Mouse (Mus musculus) heart, postnatal 0 days (tissue): ENCODE results near the gene Abhd14a. TPM values are rescaled to one million over a fixed set of nuclear protein-coding genes. Genes with fewer than 3 reads are reported as not detected.

Source experiments
- ATAC-seq: fragments of 200-750 bp; cut with Nextera tagmentation; 2 replicates; pipeline ENCODE4 v1.8.0; 2017; ENCODE audit warnings: low read depth, moderate number of reproducible peaks, moderate library complexity; ENCODE audit not compliant: insufficient read depth
- DNase-seq: peaks from one replicate; pipeline ENCODE4 v3.0.0-alpha.2; 2016; ENCODE audit warnings: low spot score
- H3K27ac ChIP-seq: fragments of 300-500 bp; sonication (generic); 2 replicates; pipeline ENCODE4 v1.5.1; 2014; ENCODE audit warnings: low read depth, mild to moderate bottlenecking
- H3K27me3 ChIP-seq: fragments of 300-500 bp; sonication (generic); 2 replicates; pipeline ENCODE4 v1.6.1; 2014; ENCODE audit warnings: low read length, mixed read lengths; ENCODE audit not compliant: control insufficient read depth, insufficient read depth
- H3K36me3 ChIP-seq: fragments of 300-500 bp; sonication (generic); replicated peaks from 2 replicates; pipeline ENCODE4 v1.6.1; 2014; ENCODE audit warnings: low read length, mixed read lengths; ENCODE audit not compliant: control insufficient read depth, insufficient read depth
- H3K4me1 ChIP-seq: fragments of 300-500 bp; sonication (generic); 2 replicates; pipeline ENCODE4 v1.6.1; 2014; ENCODE audit warnings: antibody characterized with exemption; ENCODE audit not compliant: control insufficient read depth, insufficient read depth
- H3K4me2 ChIP-seq: fragments of 300-500 bp; sonication (generic); 2 replicates; pipeline ENCODE4 v1.6.1; 2014; ENCODE audit warnings: low read depth, mild to moderate bottlenecking, low read length, moderate library complexity
- H3K4me3 ChIP-seq: fragments of 300-500 bp; sonication (generic); 2 replicates; pipeline ENCODE4 v1.5.1; 2014; ENCODE audit warnings: low read depth, low read length
- H3K9ac ChIP-seq: fragments of 300-500 bp; sonication (generic); replicated peaks from 2 replicates; pipeline ENCODE4 v1.6.1; 2014; ENCODE audit warnings: low read depth, low read length, mixed read lengths
- H3K9me3 ChIP-seq: fragments of 300-500 bp; sonication (generic); replicated peaks from 2 replicates; pipeline ENCODE4 v1.6.1; 2016; ENCODE audit warnings: low read length; ENCODE audit not compliant: control insufficient read depth
- CTCF ChIP-seq: IDR thresholded peaks from 2 replicates; pipeline ENCODE4 v1.5.1; 2016; ENCODE audit warnings: antibody characterized with exemption, control low read depth, low read depth
- EP300 ChIP-seq: IDR thresholded peaks from 2 replicates; pipeline ENCODE4 v1.6.1; 2016; ENCODE audit warnings: antibody characterized with exemption, low read depth
- WGBS: fragments of 180-500 bp; shearing (Covaris S2); extraction: QIAGEN DNeasy Blood & Tissue Kit; methylation state at CpG from one replicate; pipeline ENCODE4 v1.1.7; 2014; 5-methylcytosine and 5-hydroxymethylcytosine counted together
- polyA plus RNA-seq: library from polyadenylated mRNA; unstranded; fragments of >200 nt; fragmentation: Nextera tagmentation; extraction: Ambion mirVana; gene quantifications from 2 replicates; pipeline ENCODE4 v1.2.1, GENCODE M21; 2015
- total RNA-seq: library from RNA; depleted of rRNA; stranded (reverse); fragments of >200 nt; gene quantifications from 2 replicates; pipeline ENCODE4 v1.2.3, GENCODE M21; 2014; ENCODE audit warnings: low replicate concordance

Abhd14a gene
- total and polyA plus RNA-seq, 2 experiments from 2014 or later: 45.8 to 64.8 TPM

- Histone ChIP-seq H3K36me3 (peaks cover 33% of the 10 kb centered on the region), H3K4me3 (no peak overlapping the region), H3K4me2 (no peak overlapping the region), H3K9ac (no peak overlapping the region), H3K9me3 (no peaks in the 10 kb centered on the region), H3K27me3 (no peaks in the 10 kb centered on the region), H3K27ac (no peak overlapping the region), H3K4me1 (peaks cover 32% of the 10 kb centered on the region)
- WGBS: 78% methylated on average over 15 of the region's 15 CpGs
- ATAC-seq (no peak), DNase-seq (no peak)
- TF ChIP-seq CTCF: no peak
- TF ChIP-seq EP300: no peak
These were observed 12.5 kb upstream of the Abhd14a start for GRCm38 (mm10) chr9:106459946-106460345.

DNA sequence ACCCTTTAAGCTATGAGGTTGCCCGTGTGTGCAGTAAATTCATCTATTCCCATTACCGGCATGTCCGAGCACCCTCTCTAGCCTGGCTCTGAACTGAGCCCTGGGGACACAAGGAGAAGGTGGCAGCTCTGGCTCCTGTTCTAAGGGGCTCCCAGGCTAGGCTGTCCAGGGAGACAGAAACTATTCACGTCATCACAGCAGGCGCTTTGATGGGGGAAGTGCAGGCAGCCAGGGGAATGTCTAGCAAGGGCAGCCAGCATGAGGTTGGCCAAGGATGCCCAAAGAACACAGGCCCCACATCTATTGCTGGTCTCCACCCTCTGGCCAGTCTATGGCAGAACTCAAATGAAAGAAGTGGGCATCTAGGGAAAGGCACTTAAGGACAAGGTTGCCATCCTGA, 10.4 kb upstream of the Abhd14a start:
- WGBS: 57% methylated on average over 5 of the region's 5 CpGs
- Histone ChIP-seq H3K9ac (no peak overlapping the region), H3K4me1 (peaks cover 41% of the 10 kb centered on the region)

DNA sequence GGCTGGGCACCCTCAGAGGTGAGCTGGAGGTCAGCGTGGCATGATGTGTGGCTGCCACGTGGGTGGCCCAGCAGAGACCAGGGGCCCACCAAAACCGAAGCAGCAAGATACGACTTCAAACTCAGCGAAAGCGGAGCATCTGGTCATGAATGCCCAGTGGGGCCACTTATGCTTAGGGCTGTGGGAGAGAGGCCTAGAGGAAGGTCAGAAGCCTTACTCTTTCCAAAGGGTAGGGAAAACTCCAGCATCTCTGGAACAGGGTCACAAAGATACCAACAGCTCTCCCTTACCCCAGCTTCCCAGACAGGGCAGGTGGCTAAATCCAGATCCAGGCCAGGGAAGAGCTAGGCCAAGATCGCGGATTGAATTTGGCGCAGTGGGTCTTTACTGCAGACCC, 9.7 kb upstream of the Abhd14a start:
- no peaks in the 10 kb centered on the region for H3K27me3 ChIP-seq
- H3K4me3 ChIP-seq: no peak overlapping the region
- no peak overlapping the region; the same call in 1 of the 2 replicates for H3K9ac ChIP-seq
- peaks cover 46% of the 10 kb centered on the region for H3K4me1 ChIP-seq
- peak overlapping the region; percentile 18 for H3K27ac ChIP-seq
- H3K36me3 ChIP-seq: peaks cover 17% of the 10 kb centered on the region
- TF ChIP-seq EP300: no peak
- no peak for TF ChIP-seq CTCF
- DNase-seq (no peak), ATAC-seq (no peak)
- H3K4me2 ChIP-seq: no peak overlapping the region
- WGBS: 54% methylated on average over 9 of the region's 9 CpGs
- no peaks in the 10 kb centered on the region for H3K9me3 ChIP-seq

More for the DNA sequence above, 10.4 kb upstream of the Abhd14a start:
- Histone ChIP-seq H3K4me2 (no peak overlapping the region), H3K27me3 (no peaks in the 10 kb centered on the region), H3K27ac (peak overlapping the region; percentile 18; the same call in 1 of the 2 replicates), H3K36me3 (peaks cover 23% of the 10 kb centered on the region), H3K4me3 (no peak overlapping the region), H3K9me3 (no peaks in the 10 kb centered on the region)
- DNase-seq: no peak
- TF ChIP-seq CTCF: no peak
- no peak for TF ChIP-seq EP300
- no peak for ATAC-seq

GRCm38 (mm10) chr9:106456325-106457162, 9.1 kb upstream of the Abhd14a start:
- DNase-seq (no peak), ATAC-seq (no peak)
- Histone ChIP-seq H3K9ac (no peak overlapping the region; the same call in 1 of the 2 replicates), H3K4me2 (0 out of 2 replicates have a peak overlapping the region, but pooled peaks have one; percentile 3), H3K36me3 (peaks cover 11% of the 10 kb centered on the region), H3K4me1 (peaks cover 46% of the 10 kb centered on the region), H3K9me3 (no peaks in the 10 kb centered on the region), H3K27ac (peak overlapping the region; percentile 18), H3K27me3 (no peaks in the 10 kb centered on the region), H3K4me3 (no peak overlapping the region)
- WGBS: 57% methylated on average over 15 of the region's 15 CpGs
- TF ChIP-seq CTCF: no peak
- TF ChIP-seq EP300: no peak

DNA sequence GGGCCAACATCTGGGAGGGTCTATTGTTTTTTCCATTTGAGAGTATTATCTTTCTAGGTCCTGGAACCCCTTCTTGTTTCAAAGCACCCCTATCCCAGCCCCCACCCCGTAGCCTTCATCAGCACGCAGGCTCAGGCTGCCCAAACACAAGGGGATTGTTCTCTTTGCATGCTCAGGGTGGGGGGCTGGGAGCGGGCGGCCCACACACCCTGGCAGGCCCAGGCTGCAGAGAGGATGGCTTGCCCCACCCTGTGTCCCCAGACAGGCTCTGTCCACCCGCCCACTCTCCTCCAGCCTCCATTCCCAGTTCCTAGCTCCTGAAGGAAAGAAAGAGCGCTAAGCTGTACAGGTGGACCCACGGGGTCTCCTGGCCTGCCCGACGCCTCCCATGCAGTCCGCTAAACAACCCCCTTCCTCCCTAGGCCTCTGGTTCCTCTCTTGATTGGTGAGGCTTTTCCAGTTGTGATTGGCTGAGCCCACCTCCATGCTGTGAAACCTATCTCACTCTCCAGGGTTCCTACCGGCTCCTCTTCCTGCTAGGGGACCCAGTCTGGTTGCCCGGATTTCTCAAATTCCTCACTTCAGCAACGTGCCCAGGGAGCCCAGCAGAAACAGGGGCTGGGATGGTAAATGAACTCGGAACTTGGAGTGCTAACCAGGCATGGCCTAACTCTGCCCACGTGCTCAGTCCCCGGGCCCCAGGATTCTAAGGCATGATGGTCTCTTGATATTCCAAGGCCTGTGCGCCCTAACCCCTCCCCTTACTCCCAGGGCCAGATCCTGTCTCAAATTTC, 7.6 kb upstream of the Abhd14a start:
- no peak for DNase-seq

More for the DNA sequence above, 7.6 kb upstream of the Abhd14a start:
- Histone ChIP-seq H3K4me2 (peak overlapping the region; percentile 65), H3K4me1 (peaks cover 59% of the 10 kb centered on the region), H3K27ac (peak overlapping the region; percentile 78), H3K27me3 (no peaks in the 10 kb centered on the region), H3K4me3 (peak overlapping the region; percentile 72), H3K9ac (peak overlapping the region; percentile 84; the same call in 1 of the 2 replicates), H3K36me3 (no peaks in the 10 kb centered on the region), H3K9me3 (no peaks in the 10 kb centered on the region)
- no peak for ATAC-seq
- no peak for TF ChIP-seq CTCF
- no peak for TF ChIP-seq EP300
- WGBS: 11% methylated on average over 17 of the region's 17 CpGs
